Mouse (Mus musculus) kidney, adult 18-20 months (tissue): ENCODE measurements at regions not wholly inside any gene's neighbourhood (a gene's known extent, or its start where the extent isn't known, plus 50 kb on each side); places are given as distances from the start of the nearest gene placed in this dataset.

ENCODE experiments used
- DNase-seq: peaks from one replicate; pipeline ENCODE4 v3.0.0; 2021

GRCm38 (mm10) chr5:90164434-90164833 lies 59.4 kb downstream of the Cox18 start:
- DNase-seq: no peak

- no peak for DNase-seq
Observed at GRCm38 (mm10) chr5:90163033-90163859, 60.6 kb downstream of the Cox18 start.

- DNase-seq: no peak
Observed at GRCm38 (mm10) chr5:90160281-90160680, 63.5 kb downstream of the Cox18 start.

GRCm38 (mm10) chr5:90156522-90156921 lies 67.3 kb downstream of the Cox18 start:
- no peak for DNase-seq

- no peak for DNase-seq
Observed at GRCm38 (mm10) chr5:90149611-90150532, 73.9 kb downstream of the Cox18 start.

GRCm38 (mm10) chr5:90135971-90136370 lies 87.8 kb downstream of the Cox18 start:
- DNase-seq: no peak

GRCm38 (mm10) chr5:90107036-90107435 lies 116.8 kb downstream of the Cox18 start:
- no peak for DNase-seq

- DNase-seq: no peak
Observed at GRCm38 (mm10) chr5:90104672-90105071, 119.1 kb downstream of the Cox18 start.

GRCm38 (mm10) chr5:90088541-90088940 lies 135.3 kb downstream of the Cox18 start:
- DNase-seq: no peak

- DNase-seq: no peak
Observed at GRCm38 (mm10) chr5:90086491-90086890, 137.3 kb downstream of the Cox18 start.

GRCm38 (mm10) chr5:90077025-90077536 lies 146.7 kb downstream of the Cox18 start:
- no peak for DNase-seq

- DNase-seq: no peak
Observed at GRCm38 (mm10) chr5:90075629-90076349, 148.0 kb downstream of the Cox18 start.

GRCm38 (mm10) chr5:90071806-90072205 lies 152.0 kb downstream of the Cox18 start:
- no peak for DNase-seq

GRCm38 (mm10) chr5:90068601-90069000 lies 155.2 kb downstream of the Cox18 start:
- DNase-seq: no peak

- DNase-seq: no peak
Observed at GRCm38 (mm10) chr5:90067817-90068216, 156.0 kb downstream of the Cox18 start.

- DNase-seq: no peak
Observed at GRCm38 (mm10) chr5:90065884-90066615, 157.8 kb downstream of the Cox18 start.

- DNase-seq: no peak
Observed at GRCm38 (mm10) chr5:90055686-90056085, 168.1 kb downstream of the Cox18 start.

- DNase-seq: no peak
Observed at GRCm38 (mm10) chr5:90052516-90052915, 169.4 kb upstream of the Adamts3 start.

GRCm38 (mm10) chr5:90049856-90050255 lies 166.7 kb upstream of the Adamts3 start:
- DNase-seq: no peak

- DNase-seq: no peak
Observed at GRCm38 (mm10) chr5:90042781-90043180, 159.6 kb upstream of the Adamts3 start.

GRCm38 (mm10) chr5:90033103-90033502 lies 150.0 kb upstream of the Adamts3 start:
- DNase-seq: no peak

- DNase-seq: no peak
Observed at GRCm38 (mm10) chr5:90030737-90031136, 147.6 kb upstream of the Adamts3 start.
